In genomic region chr4:107460468-107460867, GRCm38 (mm10) we compare ENCODE assay signal across 26 mouse cellular contexts. TPM values are rescaled to one million over a fixed set of nuclear protein-coding genes. Genes with fewer than 3 reads are reported as not detected.
DNase-seq lines count a peak whose midpoint lies in the region; ATAC-seq and TF ChIP-seq lines count a peak whose summit lies in the region.
"Had no signal": no experiment of that assay in that cellular context is flagged by ENCODE, and none has a peak within 500 bp of the region (broad histone marks: within the 10 kb centered on the region; RNA-seq: fewer than 3 reads in every experiment).

No protein-coding gene starts in this region.

- no peak overlapping the region for H3K9ac ChIP-seq in hindbrain, embryonic 13.5 days
- H3K9ac ChIP-seq in limb, embryonic 13.5 days = no peak overlapping the region
- H3K9ac ChIP-seq: embryonic facial prominence, embryonic 13.5 days; forebrain, embryonic 12.5 days; forebrain, postnatal 0 days; intestine, embryonic 15.5 days had no signal

- TF ChIP-seq CTCF in kidney, adult 2 months (conservative IDR thresholded peaks at IDR 0.05; ENCODE audit: insufficient read depth, insufficient read length, low read depth, low read length) = no peak

- H3K36me3 ChIP-seq in hindbrain, embryonic 10.5 days = no peaks in the 10 kb centered on the region
- no peaks in the 10 kb centered on the region for H3K36me3 ChIP-seq in hindbrain, embryonic 13.5 days
- H3K36me3 ChIP-seq in embryonic facial prominence, embryonic 10.5 days (replicated peaks) = no peaks in the 10 kb centered on the region
- no peaks in the 10 kb centered on the region for H3K36me3 ChIP-seq in limb, embryonic 13.5 days
- no peaks in the 10 kb centered on the region for H3K36me3 ChIP-seq in kidney, adult 2 months (ENCODE audit: control insufficient read depth, insufficient read depth, low read length)
- H3K36me3 ChIP-seq: embryonic facial prominence, embryonic 13.5 days; forebrain, embryonic 12.5 days; heart, embryonic 10.5 days; intestine, embryonic 15.5 days had no signal

- no peak overlapping the region for H3K4me3 ChIP-seq in hindbrain, embryonic 10.5 days
- H3K4me3 ChIP-seq in hindbrain, embryonic 13.5 days = no peak overlapping the region
- H3K4me3 ChIP-seq in embryonic facial prominence, embryonic 10.5 days = no peak overlapping the region
- H3K4me3 ChIP-seq in limb, embryonic 13.5 days = no peak overlapping the region
- no peak overlapping the region for H3K4me3 ChIP-seq in kidney, adult 2 months (ENCODE audit: insufficient read depth, low read depth, low read length)
- H3K4me3 ChIP-seq: embryonic facial prominence, embryonic 13.5 days; forebrain, embryonic 12.5 days; gastrocnemius, adult 2 months; heart, embryonic 10.5 days; intestine, embryonic 15.5 days had no signal

- peaks cover 4% of the 10 kb centered on the region; the same call in 1 of the 2 replicates for H3K27me3 ChIP-seq in hindbrain, embryonic 10.5 days (ENCODE audit: insufficient read depth, poor library complexity, severe bottlenecking)
- H3K27me3 ChIP-seq in hindbrain, embryonic 13.5 days = no peaks in the 10 kb centered on the region
- H3K27me3 ChIP-seq in embryonic facial prominence, embryonic 10.5 days (replicated peaks; ENCODE audit: low read depth, poor library complexity, severe bottlenecking) = peaks cover 62% of the 10 kb centered on the region
- peaks cover 57% of the 10 kb centered on the region for H3K27me3 ChIP-seq in limb, embryonic 13.5 days
- no peaks in the 10 kb centered on the region for H3K27me3 ChIP-seq in kidney, adult 2 months (replicated peaks; ENCODE audit: control insufficient read depth, insufficient read depth, low read length)
- H3K27me3 ChIP-seq: intestine, embryonic 15.5 days; Patski had no signal

- H3K4me1 ChIP-seq in hindbrain, embryonic 10.5 days (replicated peaks) = peaks cover 28% of the 10 kb centered on the region
- 0 out of 2 replicates have a peak, but pooled peaks cover 4% of the 10 kb centered on the region for H3K4me1 ChIP-seq in hindbrain, embryonic 13.5 days (replicated peaks)
- peaks cover 70% of the 10 kb centered on the region for H3K4me1 ChIP-seq in embryonic facial prominence, embryonic 10.5 days
- peaks cover 63% of the 10 kb centered on the region for H3K4me1 ChIP-seq in limb, embryonic 13.5 days
- H3K4me1 ChIP-seq in kidney, adult 2 months (ENCODE audit: control insufficient read depth, insufficient read depth, low read length) = peaks cover 10% of the 10 kb centered on the region; the same call in 1 of the 2 replicates

- no peak for ATAC-seq in hindbrain, embryonic 13.5 days (ENCODE audit: low FRiP score)
- ATAC-seq in limb, embryonic 13.5 days (ENCODE audit: low FRiP score, low read depth) = no peak
- ATAC-seq: activated CD4-positive, CD25-positive, alpha-beta regulatory T cell, adult 4 months; forebrain, postnatal 0 days; hindbrain, embryonic 16.5 days; intestine, embryonic 15.5 days; Patski had no signal

- H3K27ac ChIP-seq in hindbrain, embryonic 10.5 days = no peak overlapping the region; the same call in 1 of the 2 replicates
- H3K27ac ChIP-seq in hindbrain, embryonic 13.5 days = no peak overlapping the region
- peak overlapping the region; percentile 62; the same call in 1 of the 2 replicates for H3K27ac ChIP-seq in embryonic facial prominence, embryonic 10.5 days (replicated peaks)
- H3K27ac ChIP-seq in limb, embryonic 13.5 days = 0 out of 2 replicates have a peak overlapping the region, but pooled peaks have one; percentile 33
- no peak overlapping the region for H3K27ac ChIP-seq in kidney, adult 2 months (ENCODE audit: insufficient read depth, low read depth, low read length)
- H3K27ac ChIP-seq: embryonic facial prominence, embryonic 13.5 days; forebrain, embryonic 12.5 days; gastrocnemius, adult 2 months; intestine, embryonic 15.5 days had no signal

- H3K4me2 ChIP-seq in hindbrain, embryonic 13.5 days = no peak overlapping the region
- H3K4me2 ChIP-seq in limb, embryonic 13.5 days (replicated peaks) = no peak overlapping the region
- H3K4me2 ChIP-seq: embryonic facial prominence, embryonic 13.5 days; forebrain, embryonic 12.5 days; intestine, embryonic 15.5 days had no signal

- WGBS in hindbrain, embryonic 10.5 days = 75% methylated on average over 11 of the region's 11 CpGs
- 76% methylated on average over 11 of the region's 11 CpGs for WGBS in hindbrain, embryonic 13.5 days
- 56% methylated on average over 11 of the region's 11 CpGs for WGBS in embryonic facial prominence, embryonic 10.5 days
- 22% methylated on average over 11 of the region's 11 CpGs for WGBS in limb, embryonic 13.5 days
- WGBS in kidney, adult 2 months = 65% methylated on average over 11 of the region's 11 CpGs

- H3K9me3 ChIP-seq in hindbrain, embryonic 10.5 days = no peaks in the 10 kb centered on the region
- H3K9me3 ChIP-seq in hindbrain, embryonic 13.5 days = no peaks in the 10 kb centered on the region
- no peaks in the 10 kb centered on the region for H3K9me3 ChIP-seq in embryonic facial prominence, embryonic 10.5 days
- no peaks in the 10 kb centered on the region for H3K9me3 ChIP-seq in limb, embryonic 13.5 days
- H3K9me3 ChIP-seq: embryonic facial prominence, embryonic 13.5 days; forebrain, embryonic 12.5 days; heart, embryonic 10.5 days; intestine, embryonic 15.5 days had no signal

- no peak for TF ChIP-seq POLR2A in kidney, adult 2 months (IDR thresholded peaks at IDR 0.05; ENCODE audit: low read depth, low read length)

- DNase-seq in hindbrain, embryonic 10.5 days (ENCODE audit: low spot score) = peak; percentile 42
- peak; percentile 78 for DNase-seq in embryonic facial prominence, embryonic 10.5 days (ENCODE audit: low spot score)
- peak; percentile 97 for DNase-seq in hindlimb bud, embryonic 11.5 days (ENCODE audit: extremely low spot score, low read depth, low spot score)
- DNase-seq in left cerebral cortex, adult 9 months (ENCODE audit: low spot score in 2 of 2) = no peak
- no peak for DNase-seq in kidney, adult 2 months
- DNase-seq in gastrocnemius, postnatal 10 days = no peak
- DNase-seq: adrenal gland, adult 2 months; adrenal gland, postnatal 25 days; cerebellum, adult 18-20 months; cerebellum, adult 9-11 months; cerebellum, postnatal 36 days; forebrain, postnatal 0 days; gastrocnemius, adult 2 months; heart, adult 18-20 months; heart, postnatal 10 days; kidney, adult 18-20 months had no signal

RNA-seq across cellular contexts. Expression of gene Glis1, which starts 26.1 kb away (rescaled TPM):
- polyA plus RNA-seq in hindbrain, embryonic 10.5 days (2016; fragmentation: Nextera tagmentation; extraction: Ambion mirVana) = 2.9 and 6.3 TPM in 2 replicates
- 1.7 and 1.8 TPM in 2 replicates for polyA plus RNA-seq in hindbrain, embryonic 13.5 days (2015; fragmentation: Nextera tagmentation; extraction: Ambion mirVana)
- 3.7 and 7.3 TPM in 2 replicates for polyA plus RNA-seq in embryonic facial prominence, embryonic 10.5 days (2016; fragmentation: Nextera tagmentation; extraction: Ambion mirVana)
- polyA plus RNA-seq in limb, embryonic 13.5 days (2015; fragmentation: Nextera tagmentation; extraction: Ambion mirVana) = 10.9 and 12.5 TPM in 2 replicates
- 15.2 and 19.7 TPM in 2 replicates for polyA plus RNA-seq in kidney, adult 2 months (2012; rRNA removed)
- total RNA-seq in gastrocnemius, postnatal 10 days (2021) = 1 to 10 TPM in 1 of 2 experiments, under 1 TPM in 1; 0.93 to 1.4 TPM
- total RNA-seq: hematopoietic stem cell, adult 5-6 weeks had no signal
- polyA plus RNA-seq: activated CD4-positive, CD25-positive, alpha-beta regulatory T cell, adult 4 months had no signal

Comparison
In these comparisons a context has a peak if more than half of its experiments do, and no peak if none do; other contexts are left out.
1. DNase-seq: peak in hindbrain, embryonic 10.5 days (single experiment), embryonic facial prominence, embryonic 10.5 days (single experiment) and hindlimb bud, embryonic 11.5 days (single experiment); none in left cerebral cortex, adult 9 months (0 of 2), kidney, adult 2 months (single experiment) and gastrocnemius, postnatal 10 days (single experiment).
2. H3K27ac ChIP-seq: peak in embryonic facial prominence, embryonic 10.5 days (single experiment) and limb, embryonic 13.5 days (single experiment); none in hindbrain, embryonic 10.5 days (single experiment), hindbrain, embryonic 13.5 days (single experiment) and kidney, adult 2 months (single experiment).